Mouse (Mus musculus) lung, postnatal 0 days (tissue): ENCODE measurements around the gene Sat2. TPM values are rescaled to one million over a fixed set of nuclear protein-coding genes. Genes with fewer than 3 reads are reported as not detected.
"Not testable (repeated sequence)": the region's sequence is repeated elsewhere in the genome, so short reads cannot be mapped to it uniquely, and the experiment has no call there.

Experiments used
- ATAC-seq: fragments of 200-750 bp; cut with Nextera tagmentation; 2 replicates; pipeline ENCODE4 v1.8.0; 2017; ENCODE audit warnings: moderate library complexity
- DNase-seq: peaks from one replicate; pipeline ENCODE4 v3.0.0-alpha.2; 2016; ENCODE audit warnings: low spot score
- H3K27ac ChIP-seq: fragments of 300-500 bp; sonication (generic); 2 replicates; pipeline ENCODE4 v1.5.1; 2014; ENCODE audit warnings: antibody characterized with exemption, mild to moderate bottlenecking, low read length, mixed read lengths
- H3K27me3 ChIP-seq: fragments of 300-500 bp; sonication (generic); replicated peaks from 2 replicates; pipeline ENCODE4 v1.6.1; 2014; ENCODE audit warnings: low read length, mixed read lengths; ENCODE audit not compliant: insufficient read depth
- H3K36me3 ChIP-seq: fragments of 300-500 bp; sonication (generic); 2 replicates; pipeline ENCODE4 v1.6.1; 2014; ENCODE audit warnings: low read length, mixed read lengths; ENCODE audit not compliant: insufficient read depth
- H3K4me1 ChIP-seq: fragments of 300-500 bp; sonication (generic); 2 replicates; pipeline ENCODE4 v1.6.1; 2014; ENCODE audit warnings: antibody characterized with exemption, low read depth, low read length, mixed read lengths; ENCODE audit not compliant: insufficient read depth
- H3K4me2 ChIP-seq: fragments of 300-500 bp; sonication (generic); replicated peaks from 2 replicates; pipeline ENCODE4 v1.6.1; 2014; ENCODE audit warnings: low read depth, mild to moderate bottlenecking, low read length, moderate library complexity, mixed read lengths
- H3K4me3 ChIP-seq: fragments of 300-500 bp; sonication (generic); 2 replicates; pipeline ENCODE4 v1.5.1; 2014; ENCODE audit warnings: low read depth, low read length
- H3K9ac ChIP-seq: fragments of 300-500 bp; sonication (generic); replicated peaks from 2 replicates; pipeline ENCODE4 v1.6.1; 2014; ENCODE audit warnings: low read depth, mild to moderate bottlenecking
- H3K9me3 ChIP-seq: fragments of 300-500 bp; sonication (generic); 2 replicates; pipeline ENCODE4 v1.6.1; 2016; ENCODE audit warnings: low read length, mixed read lengths
- CTCF ChIP-seq: IDR thresholded peaks from 2 replicates; pipeline ENCODE4 v1.5.1; 2016; ENCODE audit warnings: antibody characterized with exemption, mild to moderate bottlenecking
- EP300 ChIP-seq: IDR thresholded peaks from 2 replicates; pipeline ENCODE4 v1.6.1; 2016; ENCODE audit warnings: antibody characterized with exemption, mild to moderate bottlenecking, control low read depth
- WGBS: fragments of 180-500 bp; shearing (Covaris S2); extraction: QIAGEN DNeasy Blood & Tissue Kit; methylation state at CpG from one replicate; pipeline ENCODE4 v1.1.7; 2014; 5-methylcytosine and 5-hydroxymethylcytosine counted together
- polyA plus RNA-seq: library from polyadenylated mRNA; unstranded; fragments of >200 nt; fragmentation: Nextera tagmentation; extraction: Ambion mirVana; gene quantifications from 2 replicates; pipeline ENCODE4 v1.2.1, GENCODE M21; 2015

Sat2 gene
- polyA plus RNA-seq, 1 experiment from 2014 or later, result 16.3 TPM

DNA sequence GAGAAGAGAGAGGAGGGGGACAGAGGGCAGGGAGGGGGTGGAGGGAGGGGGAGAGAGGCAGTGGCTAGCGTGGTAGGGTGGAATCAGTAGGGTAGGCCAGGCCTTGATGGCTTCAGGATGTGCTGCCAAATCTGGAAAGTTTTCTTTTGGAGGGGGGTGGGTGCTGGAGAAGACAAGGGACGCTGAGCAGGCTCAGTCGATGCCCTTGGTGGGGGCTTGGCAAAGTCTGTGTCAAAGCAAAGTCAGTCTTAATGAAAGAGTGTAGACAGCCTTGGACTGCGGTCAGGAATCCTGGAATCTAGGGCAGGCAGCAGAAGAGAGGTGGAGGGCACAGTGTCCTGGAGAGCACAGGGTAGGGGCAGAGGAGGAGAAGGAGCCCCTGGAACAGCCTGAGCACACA is 10.9 kb upstream of the Sat2 start:
- DNase-seq (no peak), ATAC-seq (no peak)
- Histone ChIP-seq H3K27ac (no peak overlapping the region), H3K36me3 (no peaks in the 10 kb centered on the region), H3K4me2 (no peak overlapping the region), H3K4me1 (peaks cover 8% of the 10 kb centered on the region; the same call in 1 of the 2 replicates), H3K27me3 (no peaks in the 10 kb centered on the region), H3K4me3 (no peak overlapping the region), H3K9me3 (no peaks in the 10 kb centered on the region), H3K9ac (no peak overlapping the region)
- TF ChIP-seq EP300 (no peak), CTCF (no peak)
- WGBS, result 63% methylated on average over 4 of the region's 4 CpGs

DNA sequence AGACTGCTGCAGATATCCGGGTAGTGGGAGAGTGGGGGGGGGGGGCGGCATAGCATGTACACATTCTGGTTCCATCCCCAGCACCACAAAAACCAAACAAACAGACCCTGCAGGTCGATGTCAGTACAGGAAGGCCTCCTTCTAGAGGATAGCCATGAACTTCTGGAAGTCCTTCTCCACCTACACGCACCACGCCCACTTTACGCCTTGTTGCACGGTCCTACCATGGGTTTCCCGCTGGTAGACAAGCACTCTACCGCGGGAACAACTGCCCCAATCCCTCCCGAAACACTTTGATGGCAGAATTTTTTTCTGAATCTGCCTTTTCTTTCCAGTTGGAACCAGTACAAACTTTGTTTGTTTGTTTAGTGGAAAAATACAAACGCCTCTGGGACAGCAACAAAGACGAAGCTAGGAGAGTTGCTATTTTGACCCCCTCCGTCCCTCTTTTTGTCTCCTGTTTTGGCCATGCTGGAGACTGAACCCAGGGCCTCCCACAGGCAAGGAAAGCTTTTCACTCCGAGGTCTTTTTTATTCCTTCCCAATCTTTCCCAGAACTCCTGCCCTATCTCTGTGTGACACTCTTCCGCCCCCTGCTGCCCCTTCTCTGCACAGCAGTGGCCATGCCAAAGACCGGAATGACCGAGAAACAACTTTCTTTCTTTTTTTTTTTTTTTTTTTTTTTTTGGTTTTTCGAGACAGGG is 8.1 kb upstream of the Sat2 start:
- peak; percentile 94 for DNase-seq
- TF ChIP-seq EP300 (no peak), CTCF (peak; percentile 86)
- Histone ChIP-seq H3K4me3 (no peak overlapping the region), H3K4me2 (peak overlapping the region; percentile 36), H3K27me3 (no peaks in the 10 kb centered on the region), H3K9me3 (no peaks in the 10 kb centered on the region), H3K4me1 (peaks cover 4% of the 10 kb centered on the region; the same call in 1 of the 2 replicates), H3K9ac (0 out of 2 replicates have a peak overlapping the region, but pooled peaks have one; percentile 16), H3K27ac (no peak overlapping the region), H3K36me3 (no peaks in the 10 kb centered on the region)
- peak; percentile 84 for ATAC-seq
- 10% methylated on average over 18 of the region's 19 CpGs for WGBS

GRCm38 (mm10) chr11:69614257-69614588 is 7.6 kb upstream of the Sat2 start:
- H3K4me3 ChIP-seq, result not testable (repeated sequence)

GRCm38 (mm10) chr11:69616781-69617180 is 5.0 kb upstream of the Sat2 start:
- no peak for ATAC-seq
- Histone ChIP-seq H3K4me2 (no peak overlapping the region), H3K9ac (no peak overlapping the region), H3K27ac (no peak overlapping the region), H3K36me3 (no peaks in the 10 kb centered on the region), H3K9me3 (no peaks in the 10 kb centered on the region), H3K4me3 (no peak overlapping the region), H3K4me1 (peaks cover 4% of the 10 kb centered on the region; the same call in 1 of the 2 replicates), H3K27me3 (no peaks in the 10 kb centered on the region)
- 44% methylated on average over 10 of the region's 10 CpGs for WGBS
- TF ChIP-seq CTCF (no peak), EP300 (no peak)
- no peak for DNase-seq

More at GRCm38 (mm10) chr11:69614257-69614588, 7.6 kb upstream of the Sat2 start:
- not testable (repeated sequence) for H3K36me3 ChIP-seq, H3K9ac ChIP-seq, H3K27ac ChIP-seq, H3K27me3 ChIP-seq, ATAC-seq, H3K9me3 ChIP-seq, H3K4me1 ChIP-seq, DNase-seq
- peak overlapping the region; percentile 36; the same call in 1 of the 2 replicates for H3K4me2 ChIP-seq
- 43% methylated on average over 11 of the region's 11 CpGs for WGBS

DNA sequence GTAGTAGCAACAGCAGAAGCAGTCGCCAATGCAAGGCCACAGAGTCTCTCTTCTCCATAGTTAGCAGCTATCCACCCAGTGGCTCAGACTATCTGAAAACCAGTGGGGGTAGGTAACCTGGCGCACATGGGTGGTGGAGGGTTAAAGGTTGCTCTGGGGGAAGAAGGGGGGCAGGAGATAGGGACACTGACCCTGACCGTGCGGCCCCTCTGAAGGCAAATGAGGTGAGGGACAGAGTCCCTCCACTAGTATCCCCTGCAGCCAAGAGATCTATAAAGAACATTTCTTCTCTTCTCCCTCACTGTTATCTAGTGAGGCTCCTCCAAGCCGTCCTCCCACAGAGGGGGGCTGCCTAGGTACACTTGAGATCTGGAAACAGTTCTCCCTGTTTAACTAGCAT is 4.0 kb upstream of the Sat2 start, which contains the start of gene Shbg:
Gene Shbg (minus strand): TSS at position 101 of the 400 bp plus-strand sequence.
- no peak within 1 kb of the TSS for H3K27ac ChIP-seq
- no peak within 1 kb of the TSS for H3K4me3 ChIP-seq
- H3K4me2 ChIP-seq, result no peak within 1 kb of the TSS
- H3K9ac ChIP-seq, result no peak within 1 kb of the TSS
- TF ChIP-seq CTCF, result no peak
- TF ChIP-seq EP300, result no peak
- no peak for ATAC-seq
- H3K36me3 ChIP-seq, result no peaks in the 10 kb centered on the region
- no peak for DNase-seq
- peaks cover 4% of the 10 kb centered on the region; the same call in 1 of the 2 replicates for H3K4me1 ChIP-seq
- no peaks in the 10 kb centered on the region for H3K9me3 ChIP-seq
- no peaks in the 10 kb centered on the region for H3K27me3 ChIP-seq
- WGBS, result 64% methylated on average over 5 of the region's 5 CpGs

GRCm38 (mm10) chr11:69620394-69621081 is 1.3 kb upstream of the Sat2 start:
- WGBS, result 60% methylated on average over 7 of the region's 7 CpGs
- H3K27ac ChIP-seq, result no peak overlapping the region
- H3K4me3 ChIP-seq, result no peak overlapping the region
- no peak overlapping the region for H3K9ac ChIP-seq
- DNase-seq, result no peak
- no peaks in the 10 kb centered on the region for H3K4me1 ChIP-seq
- no peak overlapping the region for H3K4me2 ChIP-seq
- no peak for ATAC-seq
- TF ChIP-seq EP300, result no peak
- TF ChIP-seq CTCF, result no peak
- no peaks in the 10 kb centered on the region for H3K9me3 ChIP-seq
- H3K36me3 ChIP-seq, result no peaks in the 10 kb centered on the region
- H3K27me3 ChIP-seq, result no peaks in the 10 kb centered on the region
